Mouse (Mus musculus) gastrocnemius, postnatal 25 days (tissue): ENCODE results near the gene Gm4450. TPM values are rescaled to one million over a fixed set of nuclear protein-coding genes. Genes with fewer than 3 reads are reported as not detected.
"Not testable (repeated sequence)": the region's sequence is repeated elsewhere in the genome, so short reads cannot be mapped to it uniquely, and the experiment has no call there.

Source experiments
- DNase-seq: peaks from one replicate; pipeline ENCODE4 v3.0.0; 2022
- total RNA-seq, 2 experiments: library from RNA; stranded (reverse); gene quantifications; 1 replicate in 1 of 2; 2 replicates in 1 of 2; pipeline ENCODE4 v1.2.3; 2021

Gm4450 gene
- total RNA-seq, 2 experiments from 2014 or later = not detected

DNA sequence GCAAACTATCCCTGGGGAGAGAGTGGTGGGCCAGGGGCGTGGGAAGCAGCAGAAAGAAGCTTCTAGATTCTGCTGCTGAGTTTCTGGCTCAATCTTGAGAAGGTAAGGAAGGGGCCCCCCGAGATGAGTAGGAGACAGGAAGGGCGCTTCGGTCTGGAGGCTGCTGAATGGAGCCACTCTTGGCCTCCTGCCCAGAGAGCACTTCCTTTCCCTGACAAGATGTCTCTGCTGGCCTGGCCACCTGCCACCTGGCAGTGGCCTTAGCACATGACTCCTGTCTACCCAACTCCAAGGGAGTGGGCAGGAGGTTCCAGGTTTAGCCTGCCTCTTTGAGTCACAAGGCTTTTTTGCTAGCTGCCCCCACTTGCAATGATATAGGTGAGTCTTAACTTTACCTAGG, 39.6 kb downstream of the Gm4450 start:
- peak; percentile 70 for DNase-seq

DNA sequence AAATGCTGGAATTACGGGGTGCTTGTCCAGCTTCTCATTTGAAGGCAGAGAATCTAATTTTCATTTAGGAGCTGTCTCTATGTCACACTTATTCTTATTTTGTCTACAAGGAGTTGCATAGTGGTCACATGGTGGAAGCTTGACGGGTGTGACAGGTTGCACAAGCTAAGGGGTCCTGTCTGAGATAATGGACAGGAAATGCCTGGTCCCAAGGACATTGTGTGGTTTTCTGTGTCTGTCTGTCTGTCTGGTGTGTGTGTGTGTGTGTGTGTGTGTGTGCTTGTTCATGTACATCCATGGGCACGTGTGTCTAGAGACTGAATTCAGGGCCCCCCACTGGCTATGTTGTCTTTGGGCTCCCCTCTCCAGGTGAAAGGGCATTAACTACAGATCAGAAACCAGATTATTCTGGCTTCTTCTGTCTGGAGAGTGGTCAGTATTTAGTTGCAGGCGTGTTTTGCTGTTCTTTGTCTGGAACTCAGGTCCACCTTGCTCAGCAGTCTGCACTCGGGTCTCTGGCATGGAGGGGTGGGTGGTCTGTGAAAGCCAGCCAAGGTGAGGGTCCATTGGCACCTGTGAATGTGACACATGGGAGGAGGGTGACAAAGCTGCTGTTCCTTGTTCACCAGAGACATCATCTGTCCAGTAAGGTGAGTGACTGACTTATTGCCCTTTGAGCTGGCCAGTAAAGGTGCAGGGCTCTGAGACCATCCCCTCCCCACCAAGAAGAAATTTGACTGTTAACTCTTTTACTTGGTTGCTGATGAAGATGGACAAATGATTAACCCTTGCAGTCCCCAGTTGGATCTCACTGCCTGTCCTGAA, 40.3 kb downstream of the Gm4450 start:
- no peak for DNase-seq

DNA sequence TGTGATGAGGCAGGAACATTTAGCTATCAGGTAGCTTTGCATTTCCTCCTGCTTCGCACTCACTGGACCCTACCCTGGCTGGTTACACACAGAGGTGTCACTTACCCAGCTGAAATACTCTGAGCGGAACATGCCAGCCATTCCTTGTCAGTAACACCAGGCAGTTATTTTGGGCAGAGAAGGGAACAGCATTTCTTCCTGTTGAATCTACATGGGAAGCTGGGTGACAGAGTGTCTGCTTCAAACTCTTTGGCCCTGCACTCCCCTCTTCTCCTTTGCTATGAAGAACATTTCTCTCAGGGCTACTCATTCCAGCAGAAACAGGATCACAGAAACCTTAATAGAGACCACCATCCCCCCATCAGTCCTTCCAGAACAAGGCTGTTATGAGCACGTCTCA, 42.6 kb downstream of the Gm4450 start:
- no peak for DNase-seq

DNA sequence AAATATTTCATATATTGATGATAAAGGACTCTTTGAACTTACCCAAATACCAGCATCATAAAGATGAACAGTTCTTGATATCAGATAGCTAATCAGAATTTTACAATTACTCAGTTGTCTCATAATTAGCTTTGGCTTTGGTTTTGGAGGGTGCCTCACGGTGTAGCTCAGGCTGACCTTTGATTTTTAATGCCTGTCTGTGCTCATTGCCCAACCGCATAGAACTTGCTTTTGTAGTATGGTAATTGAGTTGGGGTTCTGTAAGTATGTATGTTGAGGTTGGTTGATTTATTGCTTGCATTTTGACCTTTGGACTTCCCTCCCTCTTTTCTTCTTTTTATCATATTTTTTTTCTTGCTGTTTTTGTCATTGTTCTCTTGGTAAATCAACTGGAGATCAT, 43.2 kb downstream of the Gm4450 start:
- no peak for DNase-seq

DNA sequence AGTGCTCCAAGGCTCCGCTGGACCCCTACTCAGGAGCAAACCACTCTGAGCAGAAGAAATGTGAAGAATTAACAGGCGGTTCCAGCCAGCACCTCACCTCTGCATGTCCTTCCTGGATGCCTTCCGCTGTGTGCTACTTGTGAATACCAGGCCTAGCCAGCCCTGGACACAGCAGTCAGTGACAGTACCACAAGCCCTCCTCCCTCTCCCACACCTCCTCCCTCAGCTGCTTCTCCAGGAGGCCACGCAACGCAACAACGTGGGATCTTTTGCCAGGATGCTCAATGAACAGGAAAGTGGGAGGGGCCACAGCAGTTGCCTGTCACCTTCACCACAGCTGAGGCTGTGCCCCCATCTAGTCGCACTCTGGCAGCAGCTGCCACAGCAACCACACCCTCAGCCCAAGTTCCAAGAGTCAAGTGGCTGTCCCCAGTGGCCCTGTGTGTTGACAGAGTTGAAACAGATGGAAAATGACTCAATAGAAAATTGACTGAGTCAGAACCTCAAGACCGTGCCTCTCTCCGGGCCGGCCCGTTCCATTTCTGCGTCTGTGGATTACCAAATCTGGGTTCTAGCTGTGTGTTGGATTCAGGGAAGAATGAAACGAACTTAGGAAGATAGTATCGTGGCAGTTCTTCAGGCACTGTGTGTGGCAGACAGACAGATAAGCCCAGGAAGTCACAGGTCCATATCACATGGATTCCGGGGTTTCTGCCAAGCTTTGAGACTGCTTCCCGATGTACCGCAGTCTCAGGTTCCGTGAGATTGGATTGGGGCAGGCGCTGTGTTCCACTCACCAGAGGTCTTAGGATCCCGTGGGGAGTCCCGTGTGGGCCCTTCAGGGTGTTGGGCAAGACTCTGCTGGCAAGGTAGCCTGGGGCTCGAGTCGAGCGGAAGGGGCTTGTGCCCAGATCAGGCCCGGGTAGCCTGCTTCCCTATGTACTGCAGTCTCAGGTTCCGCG, 46.0 kb downstream of the Gm4450 start:
- DNase-seq = not testable (repeated sequence)

DNA sequence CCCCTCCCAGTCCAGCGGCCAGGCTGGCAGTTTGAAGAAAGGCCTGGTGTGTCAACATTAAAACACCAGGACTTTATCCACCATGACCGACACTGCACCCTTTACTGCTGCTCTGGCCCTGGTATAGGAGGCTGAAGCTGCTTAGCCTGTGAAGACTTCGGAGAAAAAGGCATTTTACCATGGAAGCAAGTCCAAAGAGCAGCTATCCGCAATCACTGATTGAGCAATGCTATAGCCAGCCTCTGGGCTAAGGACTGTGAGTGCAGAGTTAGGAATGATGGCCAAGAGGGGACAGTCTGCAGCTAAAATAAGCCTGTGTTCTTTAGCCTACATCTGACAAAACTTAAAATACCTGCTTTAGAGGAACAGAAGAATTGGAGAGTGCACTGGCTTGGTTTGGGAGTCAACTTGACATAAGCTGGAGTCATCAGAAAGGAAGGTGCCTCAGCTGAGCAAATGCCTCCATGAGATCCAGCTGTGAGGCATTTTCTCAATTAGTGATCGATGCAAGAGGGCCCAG, 49.6 kb downstream of the Gm4450 start:
- DNase-seq = not testable (repeated sequence)

DNA sequence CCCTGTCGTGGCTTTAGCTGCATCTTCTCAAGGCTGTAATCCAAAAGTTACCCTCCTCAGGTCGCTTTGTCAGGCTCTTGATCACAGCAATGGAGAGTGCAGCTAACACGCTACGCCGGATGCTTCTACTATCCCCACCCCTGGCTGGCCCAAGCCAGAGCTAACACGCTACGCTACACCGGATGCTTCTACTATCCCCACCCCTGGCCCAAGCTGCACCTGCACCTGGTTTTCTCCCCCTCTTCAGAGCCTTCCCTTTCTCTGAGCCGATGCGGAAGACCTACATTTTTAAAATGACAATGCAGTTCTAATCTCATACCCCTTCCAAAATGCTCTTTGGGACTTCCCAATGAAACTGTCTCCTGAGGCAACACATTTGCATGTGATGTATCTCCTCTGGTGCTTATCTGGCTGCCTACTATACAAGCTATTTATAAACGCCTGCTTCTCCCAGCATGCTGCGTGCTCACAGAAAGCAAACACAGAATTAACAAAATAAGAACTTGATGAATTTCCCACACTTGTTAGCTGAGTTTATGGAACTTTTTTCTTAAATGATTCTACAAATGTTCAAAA, 50.3 kb downstream of the Gm4450 start:
- not testable (repeated sequence) for DNase-seq

DNA sequence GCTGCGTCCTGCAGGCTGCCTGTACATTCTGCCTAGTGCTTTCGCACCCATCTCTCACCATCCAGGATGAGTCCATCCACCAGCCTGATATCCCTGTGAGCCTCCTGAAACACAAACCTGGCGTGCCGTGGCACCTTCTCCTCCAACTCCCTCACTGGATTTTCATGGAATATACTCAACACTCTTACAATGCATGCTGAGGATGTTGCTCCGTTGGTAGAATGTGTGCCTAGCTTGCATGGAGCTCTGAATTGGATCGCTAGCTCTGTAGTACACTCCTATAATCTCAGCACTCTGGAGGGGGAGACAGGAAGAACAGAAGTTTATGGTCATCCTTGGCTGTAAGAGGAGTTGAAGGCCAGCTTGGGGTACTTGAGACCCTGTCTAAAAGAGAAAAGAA, 51.0 kb downstream of the Gm4450 start:
- DNase-seq = not testable (repeated sequence)

DNA sequence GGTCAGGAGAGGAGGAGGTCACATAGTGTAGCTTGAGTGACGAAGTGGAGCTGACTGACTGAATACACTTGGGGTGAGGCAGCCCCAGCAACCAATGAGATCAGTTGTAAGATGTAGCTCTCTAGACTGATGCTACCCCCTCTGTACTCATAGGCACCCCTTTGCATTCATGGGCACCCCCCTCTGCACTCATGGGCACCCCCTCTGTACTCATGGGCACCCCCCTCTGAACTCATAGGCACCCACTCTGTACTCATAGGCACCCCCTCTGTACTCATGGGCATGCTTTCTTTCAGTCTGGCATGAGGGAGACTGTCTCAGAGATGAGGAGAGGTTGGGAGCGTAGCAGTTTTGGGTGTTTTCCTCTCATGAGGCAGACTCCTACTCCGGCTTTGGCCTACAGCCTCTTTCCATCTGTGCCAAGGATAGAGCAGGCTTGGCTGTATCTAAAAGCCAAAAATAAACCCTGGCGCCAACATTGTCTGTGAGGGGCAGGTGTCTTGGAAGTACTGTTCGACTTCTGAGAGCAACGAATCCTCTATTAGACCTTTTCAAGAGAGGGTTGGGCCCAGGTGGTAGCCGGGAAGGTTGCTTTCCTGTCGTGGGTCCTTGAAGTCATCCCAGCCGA, 52.5 kb downstream of the Gm4450 start:
- not testable (repeated sequence) for DNase-seq

Other genes with a start within 250 kb of the Gm4450 start
- not detected for gene Reg4, start 235.0 kb downstream of the Gm4450 start, total RNA-seq
- gene Hmgcs2, start 176.7 kb downstream of the Gm4450 start, total RNA-seq = 1 to 10 TPM; 1.2 to 1.4 TPM
- gene Phgdh, start 117.1 kb downstream of the Gm4450 start, total RNA-seq = 1 to 10 TPM; 2.5 to 7.2 TPM
- 1 to 10 TPM in 1 of 2 experiments, under 1 TPM in 1; 0.88 to 1.0 TPM for gene Zfp697, start 74.7 kb downstream of the Gm4450 start, total RNA-seq
- gene Hsd3b4, start 53.4 kb upstream of the Gm4450 start, total RNA-seq = not detected
- gene Gm10681, start 131.7 kb upstream of the Gm4450 start, total RNA-seq = not detected
- gene Hsd3b5, start 173.1 kb upstream of the Gm4450 start, total RNA-seq = not detected